Mouse (Mus musculus) heart, embryonic 12.5 days (tissue): ENCODE measurements at regions not wholly inside any gene's neighbourhood (a gene's known extent, or its start where the extent isn't known, plus 50 kb on each side); places are given as distances from the start of the nearest gene placed in this dataset.
A peak's percentile ranks its signal among the peaks of the same experiment; 100 is the strongest.

Experiments
- ATAC-seq: fragments of 200-750 bp; cut with Nextera tagmentation; 2 replicates; pipeline ENCODE4 v1.8.0; 2017; ENCODE audit warnings: moderate TSS enrichment, moderate library complexity; ENCODE audit not compliant: insufficient number of reproducible peaks, low FRiP score
- H3K27ac ChIP-seq: fragments of 300-500 bp; sonication (generic); 2 replicates; pipeline ENCODE4 v1.5.1; 2016; ENCODE audit warnings: mild to moderate bottlenecking, moderate library complexity; ENCODE audit not compliant: poor library complexity, severe bottlenecking
- H3K27me3 ChIP-seq: fragments of 300-500 bp; sonication (generic); replicated peaks from 2 replicates; pipeline ENCODE4 v1.6.1; 2016; ENCODE audit warnings: mild to moderate bottlenecking, moderate library complexity
- H3K36me3 ChIP-seq: fragments of 300-500 bp; sonication (generic); 2 replicates; pipeline ENCODE4 v1.6.1; 2016; ENCODE audit warnings: mild to moderate bottlenecking, moderate library complexity
- H3K4me1 ChIP-seq: fragments of 300-500 bp; sonication (generic); replicated peaks from 2 replicates; pipeline ENCODE4 v1.6.1; 2016; ENCODE audit warnings: mild to moderate bottlenecking
- H3K4me2 ChIP-seq: fragments of 300-500 bp; sonication (generic); 2 replicates; pipeline ENCODE4 v1.6.1; 2016; ENCODE audit warnings: mild to moderate bottlenecking, moderate library complexity
- H3K4me3 ChIP-seq: fragments of 300-500 bp; sonication (generic); 2 replicates; pipeline ENCODE4 v1.5.1; 2016; ENCODE audit warnings: mild to moderate bottlenecking
- H3K9ac ChIP-seq: fragments of 300-500 bp; sonication (generic); 2 replicates; pipeline ENCODE4 v1.6.1; 2016; ENCODE audit warnings: mild to moderate bottlenecking, moderate library complexity
- H3K9me3 ChIP-seq: fragments of 300-500 bp; sonication (generic); replicated peaks from 2 replicates; pipeline ENCODE4 v1.6.1; 2016; ENCODE audit warnings: mild to moderate bottlenecking, moderate library complexity
- WGBS: fragments of 180-500 bp; shearing (Covaris S2); methylation state at CpG from one replicate; pipeline ENCODE4 v1.1.7; 2016; 5-methylcytosine and 5-hydroxymethylcytosine counted together

DNA sequence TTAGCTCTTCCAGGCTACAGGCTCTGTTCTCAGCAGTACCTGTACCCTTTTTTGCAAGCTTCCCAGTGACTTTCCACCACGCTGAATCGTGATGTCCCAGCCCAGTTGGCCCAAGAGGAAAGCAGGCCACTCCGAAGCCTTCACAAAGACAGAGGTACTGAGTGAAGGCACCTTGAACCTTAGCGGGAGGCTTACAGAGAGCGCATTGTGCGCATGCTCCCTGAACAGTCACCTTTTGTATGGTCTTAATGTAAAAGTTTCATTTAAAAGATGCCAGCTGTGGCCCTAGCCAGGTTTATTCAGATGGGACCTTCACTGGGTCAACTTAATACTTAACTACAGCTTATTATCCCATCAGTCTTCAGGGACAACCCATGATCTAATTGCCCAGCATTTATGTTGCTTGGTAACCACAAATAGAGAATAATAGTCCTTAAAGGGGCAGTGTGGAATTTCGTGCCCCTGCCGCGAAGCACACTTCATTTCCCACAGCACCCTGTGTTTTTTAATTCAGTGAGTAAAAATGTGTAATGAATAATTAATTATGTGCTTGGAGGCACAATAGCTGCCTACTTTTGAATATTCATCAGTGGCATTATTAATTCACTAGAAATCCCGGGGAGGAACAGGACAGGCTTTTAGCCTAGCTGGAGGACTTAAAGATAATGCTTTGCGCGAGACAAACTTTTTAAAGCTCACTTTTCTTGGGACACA, 111.3 kb upstream of the Vrk1 start:
- Histone ChIP-seq H3K27ac (no peak overlapping the region), H3K36me3 (no peaks in the 10 kb centered on the region), H3K4me3 (no peak overlapping the region), H3K9me3 (peaks cover 53% of the 10 kb centered on the region), H3K9ac (no peak overlapping the region), H3K27me3 (no peaks in the 10 kb centered on the region), H3K4me2 (no peak overlapping the region), H3K4me1 (no peaks in the 10 kb centered on the region)
- no peak for ATAC-seq
- WGBS = 90% methylated on average over 12 of the region's 12 CpGs

DNA sequence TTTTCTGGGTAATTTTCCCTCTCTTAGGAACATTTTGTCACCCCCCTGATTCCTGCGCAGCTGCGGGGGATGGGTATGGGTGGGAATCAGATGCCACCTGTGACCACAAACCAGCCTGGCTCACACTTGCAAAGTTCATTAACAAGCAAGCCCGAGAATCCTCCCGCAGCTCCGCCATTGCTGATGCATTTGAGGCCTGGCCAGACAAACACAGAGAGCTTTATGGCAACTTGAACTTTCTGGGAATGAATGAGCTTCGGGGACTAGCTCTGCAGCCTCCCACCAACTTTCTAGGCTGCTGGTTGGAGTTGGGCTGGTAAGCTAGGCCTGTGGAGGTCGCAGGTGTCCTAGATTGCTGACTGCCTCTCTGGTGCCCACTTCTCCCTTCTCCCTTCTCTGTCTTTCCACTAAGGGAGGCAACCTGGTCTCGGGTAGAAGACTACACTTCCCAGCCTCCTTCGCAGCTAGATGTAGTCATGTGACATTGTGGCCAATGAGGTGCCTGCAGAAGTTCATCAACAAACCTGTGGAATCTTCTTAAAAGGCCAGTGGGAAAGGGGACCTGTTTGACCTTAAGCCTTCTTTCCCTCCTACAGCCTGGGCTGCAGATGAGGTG, 110.6 kb upstream of the Vrk1 start:
- 60% methylated on average over 9 of the region's 9 CpGs for WGBS
- no peak overlapping the region for H3K4me3 ChIP-seq
- no peak overlapping the region for H3K4me2 ChIP-seq
- H3K36me3 ChIP-seq = no peaks in the 10 kb centered on the region
- H3K27me3 ChIP-seq = no peaks in the 10 kb centered on the region
- peaks cover 46% of the 10 kb centered on the region for H3K9me3 ChIP-seq
- H3K9ac ChIP-seq = no peak overlapping the region
- 0 out of 2 replicates have a peak, but pooled peaks cover under 1% of the 10 kb centered on the region for H3K4me1 ChIP-seq
- no peak for ATAC-seq
- H3K27ac ChIP-seq = no peak overlapping the region

DNA sequence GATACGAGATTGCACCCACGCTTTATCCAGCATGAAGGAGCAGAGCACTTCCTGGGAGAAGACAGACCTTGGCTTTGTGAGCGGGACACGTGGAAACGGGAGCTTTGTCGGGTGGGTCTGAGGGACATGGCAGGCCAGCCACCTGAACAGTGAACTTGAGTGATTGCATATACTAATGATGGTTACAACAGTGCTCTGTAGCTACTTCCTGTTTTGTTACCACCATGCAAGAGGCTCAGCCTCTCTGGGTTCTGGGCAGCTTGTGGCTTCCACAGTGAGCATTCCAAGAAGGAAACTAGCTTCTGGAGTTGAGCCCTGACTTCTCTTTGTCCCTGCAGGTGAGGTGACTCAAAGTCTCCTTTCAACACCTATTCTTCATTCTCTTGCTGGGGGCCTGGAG, 109.5 kb upstream of the Vrk1 start:
- Histone ChIP-seq H3K36me3 (no peaks in the 10 kb centered on the region), H3K27ac (no peak overlapping the region), H3K9ac (no peak overlapping the region), H3K4me3 (no peak overlapping the region), H3K4me2 (no peak overlapping the region), H3K4me1 (0 out of 2 replicates have a peak, but pooled peaks cover 4% of the 10 kb centered on the region), H3K27me3 (no peaks in the 10 kb centered on the region), H3K9me3 (peaks cover 36% of the 10 kb centered on the region)
- ATAC-seq = no peak
- 84% methylated on average over 6 of the region's 6 CpGs for WGBS

DNA sequence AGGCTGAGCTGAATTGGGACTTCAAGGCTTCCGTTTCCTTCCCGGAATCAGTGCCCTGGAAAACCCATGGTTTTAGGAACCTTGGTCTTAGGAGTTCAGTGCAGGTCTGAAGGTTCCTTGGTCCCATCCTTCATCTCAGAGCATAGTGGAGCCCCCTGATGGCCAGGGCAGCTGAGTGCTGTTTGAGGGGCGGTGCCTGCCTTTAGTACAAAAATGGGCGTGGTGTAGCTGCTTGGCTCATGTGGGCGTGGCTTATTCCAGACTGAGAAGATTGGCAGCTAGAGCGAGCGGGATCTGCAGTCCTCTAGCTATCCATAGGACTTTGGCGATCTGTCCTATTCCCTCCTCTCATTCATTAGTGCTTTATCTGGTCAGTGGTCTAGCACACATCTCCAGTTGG, 107.0 kb upstream of the Vrk1 start:
- Histone ChIP-seq H3K9me3 (peaks cover 10% of the 10 kb centered on the region), H3K4me2 (no peak overlapping the region), H3K27ac (no peak overlapping the region), H3K9ac (no peak overlapping the region), H3K36me3 (no peaks in the 10 kb centered on the region), H3K4me1 (0 out of 2 replicates have a peak, but pooled peaks cover 12% of the 10 kb centered on the region), H3K27me3 (no peaks in the 10 kb centered on the region), H3K4me3 (no peak overlapping the region)
- no peak for ATAC-seq
- 32% methylated on average over 8 of the region's 8 CpGs for WGBS

DNA sequence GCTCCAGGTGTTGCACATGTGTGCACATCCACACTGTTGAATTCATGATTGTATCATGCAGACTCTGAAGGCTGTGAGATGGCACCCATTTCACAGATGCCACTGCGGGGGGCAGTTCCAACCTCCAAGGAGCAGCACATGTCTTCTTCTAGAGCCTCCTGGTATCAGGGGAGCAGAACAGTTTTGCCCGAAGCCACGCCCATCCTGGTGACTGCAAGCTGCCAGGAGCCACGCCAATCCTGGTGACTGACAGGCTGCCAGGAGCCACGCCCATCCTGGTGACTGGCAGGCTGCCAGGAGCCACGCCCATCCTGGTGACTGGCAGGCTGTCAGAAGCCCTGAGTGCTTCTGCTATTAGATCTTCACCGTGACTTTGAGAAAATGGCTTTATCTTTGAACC, 103.4 kb upstream of the Vrk1 start:
- Histone ChIP-seq H3K4me2 (no peak overlapping the region), H3K9me3 (no peaks in the 10 kb centered on the region), H3K4me1 (0 out of 2 replicates have a peak, but pooled peaks cover 12% of the 10 kb centered on the region), H3K27ac (no peak overlapping the region), H3K4me3 (no peak overlapping the region), H3K9ac (no peak overlapping the region), H3K36me3 (no peaks in the 10 kb centered on the region), H3K27me3 (no peaks in the 10 kb centered on the region)
- ATAC-seq = peak; percentile 56; the same call in 1 of the 2 replicates
- 14% methylated on average over 7 of the region's 7 CpGs for WGBS

DNA sequence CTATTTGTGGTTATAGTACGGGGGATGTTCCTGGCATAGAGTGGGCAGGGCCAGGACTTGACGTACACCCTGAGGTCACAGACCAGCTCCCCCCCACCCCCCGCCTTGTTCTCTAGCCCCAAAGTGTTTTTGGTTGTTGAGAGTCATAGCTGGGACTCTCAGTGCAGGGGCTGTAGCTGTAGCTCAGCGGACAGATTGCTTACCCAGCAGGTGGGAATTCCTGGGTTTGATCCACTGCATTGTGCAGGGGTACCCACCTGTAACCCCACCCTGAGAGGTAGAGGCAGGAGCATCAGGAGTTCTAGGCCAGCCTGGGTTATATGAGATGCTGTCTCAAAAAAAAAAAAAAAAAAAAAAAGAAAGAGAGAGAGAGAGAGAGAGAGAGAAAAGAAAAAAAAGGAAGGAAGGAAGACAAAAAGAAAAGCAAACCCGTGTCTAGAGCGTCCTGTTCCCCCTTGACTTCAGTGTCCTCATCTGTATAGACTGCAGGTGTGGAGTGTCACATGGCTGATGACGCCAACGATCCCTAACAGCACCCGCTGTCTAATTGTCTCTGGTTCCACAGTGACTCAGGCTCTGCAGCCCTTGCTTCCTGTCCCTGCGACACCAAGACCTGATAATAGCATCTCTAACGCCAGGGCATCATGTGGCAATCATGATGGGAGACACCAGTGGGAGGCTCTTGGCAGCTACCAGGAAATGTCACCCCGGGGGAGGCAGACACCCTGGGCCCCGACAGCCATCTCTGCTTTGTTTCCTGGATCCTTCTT, 102.0 kb upstream of the Vrk1 start:
- peaks cover 15% of the 10 kb centered on the region; the same call in 1 of the 2 replicates for H3K4me1 ChIP-seq
- no peak for ATAC-seq
- WGBS = 56% methylated on average over 13 of the region's 13 CpGs

DNA sequence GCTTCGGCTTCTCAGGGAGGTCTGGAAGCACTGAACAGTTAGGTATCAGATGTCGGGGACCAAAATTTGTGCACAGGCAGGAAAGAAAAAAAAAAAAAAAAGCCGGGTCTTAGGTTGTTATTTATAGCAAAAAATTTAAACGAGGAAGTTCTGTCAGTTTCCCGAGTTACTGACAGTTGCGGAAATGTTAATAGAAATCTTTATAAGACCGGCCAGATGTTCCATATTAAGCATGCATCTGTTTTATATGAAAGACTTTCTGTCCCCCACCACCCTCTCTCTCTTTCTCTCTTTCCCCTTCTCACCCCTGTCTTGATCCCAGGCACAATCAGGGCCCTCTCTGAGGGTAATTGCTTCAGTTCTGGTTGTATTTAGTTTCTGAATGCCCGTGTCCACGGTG, 98.5 kb upstream of the Vrk1 start:
- 69% methylated on average over 9 of the region's 9 CpGs for whole genome bisulfite sequencing
- H3K4me2 ChIP-seq = no peak overlapping the region
- ATAC-seq = no peak

More for the DNA sequence above, 102.0 kb upstream of the Vrk1 start:
- Histone ChIP-seq H3K36me3 (no peaks in the 10 kb centered on the region), H3K9ac (no peak overlapping the region), H3K9me3 (no peaks in the 10 kb centered on the region), H3K4me3 (no peak overlapping the region), H3K27me3 (no peaks in the 10 kb centered on the region), H3K27ac (no peak overlapping the region), H3K4me2 (no peak overlapping the region)

DNA sequence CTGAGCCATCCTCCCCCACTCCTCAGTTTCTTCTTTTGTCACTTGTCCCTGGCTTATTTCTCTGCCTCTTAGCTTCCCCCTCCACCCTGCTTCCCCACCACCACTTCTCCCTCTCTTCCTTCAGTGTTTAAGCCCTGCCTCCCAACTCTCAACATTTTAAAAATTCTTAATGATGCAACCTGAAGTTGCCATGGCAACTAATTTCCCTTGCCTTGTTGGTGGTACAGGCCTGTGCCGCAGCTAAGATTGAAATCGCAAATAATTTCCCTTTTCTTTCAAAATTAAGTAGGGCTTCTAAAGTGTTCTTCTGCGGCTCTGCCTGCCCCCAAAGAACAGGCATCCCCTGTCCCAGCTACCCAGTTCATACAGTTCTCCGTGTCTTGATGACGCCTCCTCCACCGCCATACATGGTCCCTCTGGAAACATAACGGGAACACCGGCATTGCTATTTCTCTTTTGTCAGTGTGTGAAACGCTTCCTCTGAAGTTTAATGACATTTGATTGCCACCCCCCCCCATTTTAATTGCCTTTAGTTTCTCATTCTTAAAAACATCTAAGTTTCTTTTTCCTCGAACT, 92.6 kb upstream of the Vrk1 start:
- no peaks in the 10 kb centered on the region for H3K4me1 ChIP-seq
- H3K4me2 ChIP-seq = no peak overlapping the region
- no peaks in the 10 kb centered on the region; the same call in 1 of the 2 replicates for H3K9me3 ChIP-seq
- no peaks in the 10 kb centered on the region for H3K27me3 ChIP-seq
- 87% methylated on average over 10 of the region's 10 CpGs for WGBS
- no peaks in the 10 kb centered on the region for H3K36me3 ChIP-seq
- H3K4me3 ChIP-seq = no peak overlapping the region
- ATAC-seq = no peak
- no peak overlapping the region for H3K27ac ChIP-seq
- no peak overlapping the region for H3K9ac ChIP-seq

More for the DNA sequence above, 98.5 kb upstream of the Vrk1 start:
- Histone ChIP-seq H3K27ac (no peak overlapping the region), H3K36me3 (no peaks in the 10 kb centered on the region), H3K27me3 (no peaks in the 10 kb centered on the region), H3K4me1 (peaks cover 8% of the 10 kb centered on the region; the same call in 1 of the 2 replicates), H3K9me3 (no peaks in the 10 kb centered on the region), H3K4me3 (no peak overlapping the region), H3K9ac (no peak overlapping the region)

DNA sequence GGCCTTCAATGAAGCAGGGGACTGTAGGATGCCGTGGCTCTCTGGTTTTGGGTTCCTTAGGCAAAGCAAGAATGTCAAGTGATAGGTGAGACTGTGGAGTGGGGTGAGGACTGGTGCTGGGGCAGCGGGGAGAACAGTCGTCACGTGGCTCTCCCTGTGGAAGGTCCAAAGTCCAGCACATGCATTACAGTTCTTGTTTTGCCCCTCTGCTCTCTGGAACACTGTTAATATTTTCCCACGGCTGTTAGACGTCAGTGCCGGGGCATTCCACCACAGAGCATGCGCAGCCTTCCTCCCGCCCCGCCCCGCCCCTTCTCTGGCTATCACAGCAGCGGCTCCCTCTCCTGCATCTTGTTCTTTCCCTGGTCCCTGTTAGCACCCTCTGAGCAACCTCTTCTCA, 91.3 kb upstream of the Vrk1 start:
- Histone ChIP-seq H3K4me1 (no peaks in the 10 kb centered on the region), H3K9ac (no peak overlapping the region), H3K4me2 (no peak overlapping the region), H3K9me3 (no peaks in the 10 kb centered on the region; the same call in 1 of the 2 replicates), H3K36me3 (no peaks in the 10 kb centered on the region), H3K4me3 (no peak overlapping the region), H3K27me3 (no peaks in the 10 kb centered on the region), H3K27ac (no peak overlapping the region)
- no peak for ATAC-seq
- WGBS = 66% methylated on average over 12 of the region's 12 CpGs

DNA sequence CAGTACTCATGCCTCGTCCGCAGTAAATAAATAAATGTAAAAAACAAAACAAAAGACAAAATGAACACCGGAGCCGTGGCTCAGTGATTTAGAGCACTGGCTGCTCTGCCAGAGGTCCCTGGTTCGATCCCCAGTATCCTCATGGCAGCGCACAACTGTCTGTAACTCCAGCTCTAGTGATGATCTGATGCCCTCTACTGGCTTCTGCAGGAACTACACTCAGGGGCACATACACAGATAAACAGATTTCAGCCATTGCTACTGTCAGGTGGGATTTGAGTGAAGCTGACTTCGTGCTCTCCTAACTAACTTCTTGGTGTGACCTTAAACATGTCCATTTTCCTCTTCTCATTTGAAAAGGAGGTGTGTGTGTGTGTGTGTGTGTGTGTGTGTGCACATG, 82.8 kb upstream of the Vrk1 start:
- no peak for ATAC-seq

DNA sequence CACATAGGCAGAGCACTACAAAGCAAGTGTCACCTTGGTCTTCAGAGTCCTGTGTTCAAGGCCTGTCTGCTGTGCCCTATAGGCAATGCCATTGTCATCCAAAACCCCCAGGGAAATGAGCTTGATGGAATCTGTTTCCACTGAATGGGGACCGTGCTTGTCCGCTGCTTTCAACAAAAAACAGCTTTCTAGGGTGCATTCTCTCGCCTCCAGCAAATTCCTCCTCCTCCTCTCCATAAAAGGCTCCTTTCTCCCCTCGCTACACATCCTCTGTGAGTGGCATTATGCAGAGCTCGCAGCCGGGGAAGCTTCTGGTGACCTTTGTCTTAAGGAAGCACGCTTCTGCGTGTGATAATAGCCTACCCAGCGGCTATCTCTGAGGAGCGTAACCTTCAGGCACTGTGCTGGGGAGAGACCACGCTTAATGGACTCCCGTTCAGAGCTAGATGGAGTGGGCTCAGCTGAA, 80.5 kb upstream of the Vrk1 start:
- no peak for ATAC-seq
- 42% methylated on average over 12 of the region's 12 CpGs for WGBS
- H3K36me3 ChIP-seq = no peaks in the 10 kb centered on the region
- H3K9ac ChIP-seq = no peak overlapping the region
- no peak overlapping the region for H3K4me3 ChIP-seq
- peaks cover 6% of the 10 kb centered on the region; the same call in 1 of the 2 replicates for H3K9me3 ChIP-seq
- no peaks in the 10 kb centered on the region for H3K4me1 ChIP-seq
- H3K4me2 ChIP-seq = no peak overlapping the region
- no peak overlapping the region for H3K27ac ChIP-seq
- peaks cover 5% of the 10 kb centered on the region; the same call in 1 of the 2 replicates for H3K27me3 ChIP-seq

More for the DNA sequence above, 82.8 kb upstream of the Vrk1 start:
- Histone ChIP-seq H3K27me3 (peaks cover 5% of the 10 kb centered on the region; the same call in 1 of the 2 replicates), H3K4me3 (no peak overlapping the region), H3K4me2 (no peak overlapping the region), H3K36me3 (no peaks in the 10 kb centered on the region), H3K9ac (no peak overlapping the region), H3K4me1 (no peaks in the 10 kb centered on the region), H3K9me3 (peaks cover 6% of the 10 kb centered on the region; the same call in 1 of the 2 replicates), H3K27ac (no peak overlapping the region)
- 89% methylated on average over 7 of the region's 7 CpGs for WGBS
